Mouse (Mus musculus) kidney, embryonic 15.5 days (tissue): Measurements from ENCODE around the gene D5Ertd579e. TPM values are rescaled to one million over a fixed set of nuclear protein-coding genes. Genes with fewer than 3 reads are reported as not detected.

Experiments used
- ATAC-seq: fragments of 200-750 bp; cut with Nextera tagmentation; replicated peaks from 2 replicates; pipeline ENCODE4 v1.8.0; 2017; ENCODE audit warnings: moderate TSS enrichment; ENCODE audit not compliant: low FRiP score
- H3K27ac ChIP-seq: fragments of 300-500 bp; sonication (generic); 2 replicates; pipeline ENCODE4 v1.5.1; 2015; ENCODE audit warnings: mild to moderate bottlenecking, inconsistent platforms
- H3K27me3 ChIP-seq: fragments of 300-500 bp; sonication (generic); 2 replicates; pipeline ENCODE4 v1.6.1; 2015; ENCODE audit warnings: inconsistent platforms
- H3K36me3 ChIP-seq: fragments of 300-500 bp; sonication (generic); 2 replicates; pipeline ENCODE4 v1.6.1; 2015; ENCODE audit warnings: inconsistent platforms
- H3K4me1 ChIP-seq: fragments of 300-500 bp; sonication (generic); 2 replicates; pipeline ENCODE4 v1.6.1; 2015; ENCODE audit warnings: inconsistent platforms
- H3K4me2 ChIP-seq: fragments of 300-500 bp; sonication (generic); 2 replicates; pipeline ENCODE4 v1.6.1; 2015; ENCODE audit warnings: moderate library complexity, mild to moderate bottlenecking, inconsistent platforms
- H3K4me3 ChIP-seq: fragments of 300-500 bp; sonication (generic); replicated peaks from 2 replicates; pipeline ENCODE4 v1.5.1; 2015; ENCODE audit warnings: mild to moderate bottlenecking, inconsistent platforms
- H3K9ac ChIP-seq: fragments of 300-500 bp; sonication (generic); 2 replicates; pipeline ENCODE4 v1.6.1; 2015; ENCODE audit warnings: mild to moderate bottlenecking, inconsistent platforms
- H3K9me3 ChIP-seq: fragments of 300-500 bp; sonication (generic); replicated peaks from 2 replicates; pipeline ENCODE4 v1.6.1; 2016; ENCODE audit warnings: inconsistent platforms
- WGBS: fragments of 180-500 bp; shearing (Covaris S2); methylation state at CpG from one replicate; pipeline ENCODE4 v1.1.7; 2015; ENCODE audit warnings: mixed read lengths; 5-methylcytosine and 5-hydroxymethylcytosine counted together
- polyA plus RNA-seq: library from polyadenylated mRNA; unstranded; fragments of >200 nt; fragmentation: Nextera tagmentation; extraction: Ambion mirVana; gene quantifications from 2 replicates; pipeline ENCODE4 v1.2.1, GENCODE M21; 2015

The D5Ertd579e gene
- polyA plus RNA-seq, 1 experiment from 2014 or later: 21.6 TPM

GRCm38 (mm10) chr5:36620409-36621057 lies 75.3 kb downstream of the D5Ertd579e start:
- Histone ChIP-seq H3K4me2 (no peak overlapping the region), H3K4me1 (0 out of 2 replicates have a peak, but pooled peaks cover 7% of the 10 kb centered on the region), H3K27me3 (no peaks in the 10 kb centered on the region), H3K9ac (no peak overlapping the region), H3K4me3 (no peak overlapping the region), H3K9me3 (no peaks in the 10 kb centered on the region), H3K27ac (peak overlapping the region; percentile 55; the same call in 1 of the 2 replicates), H3K36me3 (peaks cover 34% of the 10 kb centered on the region)
- 70% methylated on average over 8 of the region's 8 CpGs for WGBS
- ATAC-seq: no peak

DNA sequence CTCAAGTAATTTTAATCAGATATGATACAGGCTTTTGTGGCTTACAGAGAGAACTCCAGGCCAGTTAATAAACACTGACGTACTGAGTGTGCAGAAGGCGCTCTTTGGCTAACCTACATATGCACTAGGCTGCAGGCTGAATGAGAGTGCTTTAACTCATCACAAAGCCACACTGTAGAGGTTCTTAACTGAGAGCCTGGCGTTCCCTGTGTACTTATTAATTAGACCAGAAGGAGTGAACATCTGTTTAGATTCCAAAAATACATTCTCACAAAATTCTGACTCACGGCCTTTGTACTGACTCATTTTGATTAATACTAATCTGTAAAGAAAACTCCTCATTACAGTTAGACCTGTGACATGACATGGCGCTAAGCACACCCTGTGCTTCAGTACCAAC lies 76.9 kb downstream of the D5Ertd579e start:
- no peak overlapping the region for H3K27ac ChIP-seq
- 0 out of 2 replicates have a peak, but pooled peaks cover 7% of the 10 kb centered on the region for H3K4me1 ChIP-seq
- 88% methylated on average over 5 of the region's 5 CpGs for WGBS
- no peak overlapping the region for H3K4me2 ChIP-seq
- no peaks in the 10 kb centered on the region for H3K27me3 ChIP-seq
- ATAC-seq: no peak
- no peak overlapping the region for H3K9ac ChIP-seq
- H3K9me3 ChIP-seq: no peaks in the 10 kb centered on the region
- peaks cover 50% of the 10 kb centered on the region for H3K36me3 ChIP-seq
- H3K4me3 ChIP-seq: no peak overlapping the region

GRCm38 (mm10) chr5:36618356-36618755 lies 77.5 kb downstream of the D5Ertd579e start:
- H3K9ac ChIP-seq: no peak overlapping the region

GRCm38 (mm10) chr5:36614124-36614523 lies 81.7 kb downstream of the D5Ertd579e start:
- Histone ChIP-seq H3K27ac (no peak overlapping the region), H3K9ac (no peak overlapping the region), H3K27me3 (no peaks in the 10 kb centered on the region), H3K4me3 (no peak overlapping the region), H3K9me3 (no peaks in the 10 kb centered on the region), H3K4me2 (no peak overlapping the region), H3K4me1 (no peaks in the 10 kb centered on the region), H3K36me3 (peaks cover 90% of the 10 kb centered on the region)
- WGBS: 78% methylated on average over 4 of the region's 4 CpGs
- no peak for ATAC-seq

More at GRCm38 (mm10) chr5:36618356-36618755, 77.5 kb downstream of the D5Ertd579e start:
- ATAC-seq: no peak
- H3K4me3 ChIP-seq: no peak overlapping the region
- 0 out of 2 replicates have a peak, but pooled peaks cover 7% of the 10 kb centered on the region for H3K4me1 ChIP-seq
- no peaks in the 10 kb centered on the region for H3K9me3 ChIP-seq
- peaks cover 56% of the 10 kb centered on the region for H3K36me3 ChIP-seq
- 75% methylated on average over 4 of the region's 4 CpGs for WGBS
- H3K27ac ChIP-seq: no peak overlapping the region
- H3K27me3 ChIP-seq: no peaks in the 10 kb centered on the region
- no peak overlapping the region for H3K4me2 ChIP-seq

GRCm38 (mm10) chr5:36608939-36609499 lies 86.8 kb downstream of the D5Ertd579e start:
- Histone ChIP-seq H3K4me2 (no peak overlapping the region), H3K27me3 (no peaks in the 10 kb centered on the region), H3K9me3 (no peaks in the 10 kb centered on the region), H3K4me3 (no peak overlapping the region), H3K27ac (no peak overlapping the region), H3K36me3 (peaks cover 93% of the 10 kb centered on the region), H3K9ac (no peak overlapping the region), H3K4me1 (no peaks in the 10 kb centered on the region)
- 89% methylated on average over 2 of the region's 2 CpGs for WGBS
- ATAC-seq: no peak

DNA sequence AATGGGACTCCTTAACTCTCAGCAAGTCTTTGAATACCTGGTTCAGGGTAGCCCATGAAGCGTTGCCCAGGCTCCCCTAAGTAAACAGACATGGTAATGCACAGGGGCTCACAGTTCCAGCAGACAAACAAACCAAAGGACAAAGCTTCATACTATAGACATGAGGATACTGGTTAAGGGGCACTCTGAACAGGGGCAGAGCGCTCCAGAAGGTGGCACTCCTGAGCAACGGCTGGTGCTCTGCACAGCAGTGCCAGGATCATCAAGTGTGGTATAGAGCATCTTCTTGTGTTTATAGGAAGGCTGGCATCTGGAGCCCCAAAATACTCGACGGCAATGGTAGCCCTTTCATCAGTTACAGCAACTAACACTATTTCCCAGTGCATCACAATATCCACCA lies 92.8 kb downstream of the D5Ertd579e start:
- Histone ChIP-seq H3K36me3 (peaks cover 95% of the 10 kb centered on the region), H3K4me2 (no peak overlapping the region), H3K4me3 (no peak overlapping the region), H3K4me1 (no peaks in the 10 kb centered on the region), H3K27me3 (no peaks in the 10 kb centered on the region), H3K9ac (no peak overlapping the region), H3K9me3 (no peaks in the 10 kb centered on the region), H3K27ac (no peak overlapping the region)
- 85% methylated on average over 5 of the region's 5 CpGs for WGBS
- ATAC-seq: peak; percentile 36; the same call in 1 of the 2 replicates

- no peaks in the 10 kb centered on the region for H3K9me3 ChIP-seq
- no peak overlapping the region for H3K4me3 ChIP-seq
- peaks cover 86% of the 10 kb centered on the region for H3K36me3 ChIP-seq
- H3K27me3 ChIP-seq: no peaks in the 10 kb centered on the region
- WGBS: 88% methylated on average over 9 of the region's 9 CpGs
- no peak overlapping the region for H3K4me2 ChIP-seq
- no peaks in the 10 kb centered on the region for H3K4me1 ChIP-seq
- no peak overlapping the region for H3K9ac ChIP-seq
- ATAC-seq: no peak
- H3K27ac ChIP-seq: no peak overlapping the region
Measured at GRCm38 (mm10) chr5:36602028-36602427, 93.8 kb downstream of the D5Ertd579e start.

DNA sequence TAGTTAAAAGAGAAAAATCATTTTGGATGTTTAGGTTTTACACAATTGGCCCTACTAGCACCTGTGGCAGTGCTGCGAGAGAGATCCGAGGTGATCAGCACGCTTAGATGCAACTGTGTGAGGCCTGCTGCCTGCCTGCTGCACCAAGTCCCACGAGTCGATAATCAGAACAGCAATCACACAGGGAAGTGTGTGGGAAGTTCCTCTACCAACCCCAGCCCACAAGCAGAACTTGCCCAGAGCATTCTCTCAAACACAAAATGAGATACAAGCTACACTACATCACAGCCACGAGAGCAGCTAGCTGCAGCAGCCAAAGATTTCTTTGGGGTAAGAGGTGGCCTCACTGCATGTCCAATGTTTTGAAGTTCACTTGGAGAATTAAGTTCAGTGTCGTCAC lies 94.3 kb downstream of the D5Ertd579e start:
- no peak for ATAC-seq
- 87% methylated on average over 7 of the region's 7 CpGs for WGBS
- H3K36me3 ChIP-seq: peaks cover 80% of the 10 kb centered on the region

GRCm38 (mm10) chr5:36598883-36599282 lies 96.9 kb downstream of the D5Ertd579e start:
- 95% methylated on average over 1 of the region's 1 CpGs for WGBS
- H3K4me2 ChIP-seq: no peak overlapping the region
- no peaks in the 10 kb centered on the region for H3K27me3 ChIP-seq
- no peak overlapping the region for H3K27ac ChIP-seq
- H3K4me3 ChIP-seq: no peak overlapping the region
- no peaks in the 10 kb centered on the region for H3K4me1 ChIP-seq
- peaks cover 54% of the 10 kb centered on the region for H3K36me3 ChIP-seq
- H3K9ac ChIP-seq: no peak overlapping the region
- H3K9me3 ChIP-seq: no peaks in the 10 kb centered on the region
- no peak for ATAC-seq

More for the DNA sequence above, 94.3 kb downstream of the D5Ertd579e start:
- Histone ChIP-seq H3K4me3 (no peak overlapping the region), H3K27me3 (no peaks in the 10 kb centered on the region), H3K9me3 (no peaks in the 10 kb centered on the region), H3K9ac (no peak overlapping the region), H3K27ac (no peak overlapping the region), H3K4me1 (no peaks in the 10 kb centered on the region), H3K4me2 (no peak overlapping the region)

GRCm38 (mm10) chr5:36597653-36598052 lies 98.2 kb downstream of the D5Ertd579e start:
- no peak overlapping the region for H3K4me2 ChIP-seq
- H3K36me3 ChIP-seq: peaks cover 42% of the 10 kb centered on the region
- H3K9ac ChIP-seq: no peak overlapping the region
- WGBS: 36% methylated on average over 4 of the region's 4 CpGs
- H3K27me3 ChIP-seq: no peaks in the 10 kb centered on the region
- H3K4me1 ChIP-seq: no peaks in the 10 kb centered on the region
- H3K27ac ChIP-seq: no peak overlapping the region
- H3K9me3 ChIP-seq: no peaks in the 10 kb centered on the region
- 0 out of 2 replicates have a peak, but pooled peaks have one; percentile 33 for ATAC-seq
- H3K4me3 ChIP-seq: no peak overlapping the region

- 73% methylated on average over 5 of the region's 5 CpGs for WGBS
- ATAC-seq: no peak
Measured at GRCm38 (mm10) chr5:36596225-36596624, 99.6 kb downstream of the D5Ertd579e start.

DNA sequence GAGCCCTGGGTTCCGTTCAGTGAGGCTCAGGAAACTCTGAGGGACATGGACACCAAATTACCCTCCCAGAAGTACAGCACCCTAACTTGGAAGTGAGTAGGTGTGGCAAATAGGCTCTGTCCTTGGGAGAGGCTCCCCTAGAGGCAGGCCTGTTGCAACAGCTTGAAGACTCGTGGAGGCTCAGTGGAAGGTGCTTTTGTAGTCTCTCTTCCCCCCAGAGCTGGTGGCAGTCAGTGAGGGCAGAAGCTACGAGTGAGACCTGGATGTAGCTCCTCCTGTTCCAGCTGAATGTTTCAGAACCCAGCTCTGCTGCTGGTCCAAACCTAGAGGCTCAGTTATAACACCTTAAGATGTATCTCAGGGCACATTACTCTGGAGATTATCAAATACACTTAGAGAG lies 100.7 kb downstream of the D5Ertd579e start:
- Histone ChIP-seq H3K36me3 (peaks cover 16% of the 10 kb centered on the region), H3K4me3 (no peak overlapping the region), H3K4me1 (no peaks in the 10 kb centered on the region), H3K9ac (no peak overlapping the region), H3K27ac (no peak overlapping the region), H3K4me2 (no peak overlapping the region), H3K27me3 (no peaks in the 10 kb centered on the region), H3K9me3 (no peaks in the 10 kb centered on the region)
- ATAC-seq: no peak
- WGBS: 13% methylated on average over 3 of the region's 3 CpGs

More at GRCm38 (mm10) chr5:36596225-36596624, 99.6 kb downstream of the D5Ertd579e start:
- H3K4me2 ChIP-seq: no peak overlapping the region
- no peaks in the 10 kb centered on the region for H3K4me1 ChIP-seq
- no peak overlapping the region for H3K27ac ChIP-seq
- H3K9me3 ChIP-seq: no peaks in the 10 kb centered on the region
- H3K9ac ChIP-seq: no peak overlapping the region
- H3K4me3 ChIP-seq: no peak overlapping the region
- no peaks in the 10 kb centered on the region for H3K27me3 ChIP-seq
- H3K36me3 ChIP-seq: peaks cover 28% of the 10 kb centered on the region
